Mouse (Mus musculus) layer of hippocampus, adult 8-10 months (tissue): Measurements from ENCODE around the gene Gipc1. TPM values are rescaled to one million over a fixed set of nuclear protein-coding genes. Genes with fewer than 3 reads are reported as not detected.

Source experiments
- DNase-seq, 2 experiments: peaks; one replicate each; pipeline ENCODE4 v3.0.0; 2022; ENCODE audit warnings: low spot score in 2 of 2
- total RNA-seq, 4 experiments: library from RNA; stranded (reverse); gene quantifications; 2 replicates each; pipeline ENCODE4 v1.2.4; 2022

The Gipc1 gene
- total RNA-seq, 4 experiments from 2014 or later: 47.3 to 56.1 (median 52.2) TPM

DNA sequence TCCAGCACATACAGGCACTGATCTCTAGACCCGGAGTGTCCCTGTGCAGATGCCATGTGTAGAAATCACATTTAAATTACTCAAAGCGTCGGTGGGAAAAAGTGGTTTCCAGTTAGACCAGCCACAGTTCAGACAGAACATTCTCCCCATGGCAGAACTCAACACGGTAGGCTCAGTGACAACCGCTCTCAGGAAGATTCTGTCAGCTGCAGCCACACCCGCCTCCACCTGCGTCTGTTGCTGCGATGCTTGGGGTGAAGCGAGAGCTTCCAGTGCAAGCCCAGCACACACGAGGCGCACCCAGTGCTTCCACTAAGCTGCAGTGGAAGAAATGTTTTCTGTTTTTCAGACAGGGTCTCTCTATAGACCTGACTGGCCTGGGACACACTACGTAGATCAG, 27.4 kb downstream of the Gipc1 start:
- no peak for DNase-seq

DNA sequence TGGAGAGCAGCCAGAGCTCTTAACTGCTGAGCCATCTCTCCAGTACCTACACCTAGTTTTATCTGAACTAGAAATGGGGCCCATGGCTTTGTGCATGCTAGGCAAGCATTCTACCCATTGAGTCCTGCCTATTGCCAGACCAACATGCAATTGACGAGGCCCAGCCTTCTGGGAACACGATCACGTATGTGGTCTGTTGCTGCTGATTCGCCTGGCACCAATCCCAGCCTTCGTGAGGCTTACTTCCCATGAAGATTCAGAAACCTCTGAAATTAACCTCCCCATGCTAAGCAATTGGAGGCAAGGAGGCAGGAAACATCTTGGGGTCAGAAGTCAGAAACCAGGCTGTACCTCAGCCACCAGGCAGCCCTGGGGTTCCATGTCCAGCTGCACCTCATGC, 28.1 kb downstream of the Gipc1 start:
- DNase-seq: no peak

DNA sequence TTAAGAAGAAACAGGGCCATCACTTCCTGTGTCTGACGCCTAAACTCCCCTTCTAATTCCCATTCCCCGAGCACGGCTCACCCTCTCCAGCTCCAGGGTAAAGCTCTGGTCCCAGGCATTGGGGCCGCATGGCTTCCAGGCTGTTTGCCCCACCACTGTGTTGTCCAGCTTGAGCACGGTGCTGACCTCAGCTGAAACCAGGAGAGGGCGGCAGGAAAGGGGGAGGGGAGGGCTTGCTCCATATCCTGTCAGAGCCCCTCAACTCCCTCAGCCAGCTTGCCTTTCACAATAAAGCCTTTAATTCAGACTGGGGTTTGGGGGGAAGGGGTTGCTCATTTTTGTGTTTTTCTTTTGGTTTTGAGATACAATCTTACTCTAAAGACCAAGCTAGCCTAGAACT, 28.6 kb downstream of the Gipc1 start:
- no peak for DNase-seq

DNA sequence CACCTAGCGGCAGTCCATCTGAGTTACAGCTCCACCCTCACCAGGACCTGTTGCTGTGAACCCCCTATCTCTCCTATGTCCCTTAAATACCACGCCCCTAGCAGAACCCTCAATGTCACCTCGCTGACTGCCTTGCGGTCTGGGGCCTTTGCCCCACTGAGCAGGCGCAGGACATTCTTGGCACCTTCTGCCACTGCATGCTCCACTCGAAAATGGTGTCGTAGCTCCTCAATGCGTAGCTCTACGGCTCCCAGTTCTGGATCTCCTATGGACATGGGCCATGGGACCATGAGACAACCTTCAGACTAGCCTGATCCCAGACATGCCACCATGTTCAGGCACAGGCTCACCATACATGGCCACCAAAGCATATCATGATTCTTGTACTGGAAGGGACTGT, 32.0 kb downstream of the Gipc1 start:
- DNase-seq: no peak

DNA sequence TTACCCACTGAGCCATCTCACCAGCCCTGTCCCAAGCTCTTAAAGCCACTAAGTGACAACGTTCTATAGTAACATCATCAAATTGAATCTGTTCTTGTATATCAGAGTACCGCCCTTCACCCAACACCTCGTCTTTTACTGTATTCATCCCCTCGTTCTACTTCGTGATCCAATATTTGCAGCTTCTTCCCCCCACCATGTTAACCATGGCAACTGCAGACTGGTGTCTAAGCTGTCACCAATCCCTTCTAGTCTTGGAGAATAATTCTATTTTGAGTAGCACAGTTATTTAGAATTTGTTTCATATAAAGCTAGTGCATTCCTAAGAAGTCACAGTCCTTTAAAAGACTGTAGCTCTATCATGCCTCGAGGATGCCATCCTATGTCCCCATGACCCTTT, 36.8 kb downstream of the Gipc1 start:
- no peak for DNase-seq

DNA sequence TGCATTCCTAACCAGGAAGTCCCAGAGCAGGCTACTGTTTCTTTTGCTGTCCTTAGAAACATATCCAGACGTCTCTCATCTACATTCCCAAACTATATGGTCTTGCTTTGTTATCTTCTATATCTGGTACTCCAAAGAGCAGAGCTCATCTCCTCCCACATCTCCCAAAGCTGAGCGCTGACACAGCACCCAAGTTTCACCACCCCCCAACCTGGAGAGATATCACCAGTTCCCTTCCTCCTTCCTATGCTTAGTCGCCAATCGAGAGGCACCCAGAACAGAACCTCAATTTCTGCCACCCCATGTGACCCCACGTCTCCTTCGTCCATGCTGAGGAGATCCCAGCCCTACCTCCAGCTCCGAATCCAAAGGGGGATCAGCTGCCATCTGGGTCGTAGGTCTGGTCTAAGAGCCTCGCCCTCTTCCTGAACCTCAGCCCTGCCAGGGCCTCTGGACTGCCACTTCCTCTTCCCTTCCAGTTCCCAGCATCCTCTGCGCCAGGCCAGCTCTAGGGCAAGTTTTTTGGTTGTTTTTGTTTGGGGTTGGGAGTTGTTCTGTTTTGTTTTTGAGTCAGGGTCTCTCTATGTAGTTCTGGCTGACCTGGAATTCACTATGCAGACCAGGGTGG, 41.2 kb downstream of the Gipc1 start:
- no peak for DNase-seq

DNA sequence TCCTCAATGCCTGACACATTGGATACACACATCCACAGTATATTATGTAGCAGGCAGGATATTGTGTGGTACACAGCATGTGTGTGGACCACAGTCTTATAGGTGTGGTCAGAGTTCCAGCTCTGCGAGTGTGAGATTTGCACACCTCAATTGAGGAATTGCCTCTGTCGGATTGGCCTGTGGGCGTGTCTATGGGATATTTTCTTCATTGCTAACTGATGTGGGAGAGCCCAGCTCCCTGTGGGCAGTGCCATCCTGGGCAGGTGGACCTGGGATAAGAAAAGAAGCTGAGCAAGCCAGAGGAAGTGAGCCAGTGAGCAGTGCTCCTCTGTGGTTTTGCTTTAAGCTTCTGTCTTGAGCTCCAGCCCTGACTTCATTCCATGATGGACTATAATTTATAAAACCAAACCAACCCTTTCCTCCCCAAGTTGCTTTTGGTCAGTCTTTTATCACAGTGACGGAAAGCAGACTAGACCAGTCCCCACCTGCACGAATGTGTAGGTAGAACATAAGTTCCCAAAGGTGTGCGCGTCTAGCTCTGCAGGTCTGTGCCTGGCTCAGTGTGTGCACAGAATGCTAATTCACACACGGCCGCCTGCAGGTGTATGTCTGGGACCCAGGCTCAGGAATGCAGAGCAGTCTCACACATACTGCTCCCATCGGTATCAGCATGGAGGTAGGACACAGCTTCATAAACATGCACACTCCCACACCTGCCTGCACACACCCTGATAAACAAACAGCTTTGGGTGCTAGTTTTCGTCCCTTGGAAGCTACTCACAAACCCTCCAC, 42.1 kb downstream of the Gipc1 start:
- no peak for DNase-seq

DNA sequence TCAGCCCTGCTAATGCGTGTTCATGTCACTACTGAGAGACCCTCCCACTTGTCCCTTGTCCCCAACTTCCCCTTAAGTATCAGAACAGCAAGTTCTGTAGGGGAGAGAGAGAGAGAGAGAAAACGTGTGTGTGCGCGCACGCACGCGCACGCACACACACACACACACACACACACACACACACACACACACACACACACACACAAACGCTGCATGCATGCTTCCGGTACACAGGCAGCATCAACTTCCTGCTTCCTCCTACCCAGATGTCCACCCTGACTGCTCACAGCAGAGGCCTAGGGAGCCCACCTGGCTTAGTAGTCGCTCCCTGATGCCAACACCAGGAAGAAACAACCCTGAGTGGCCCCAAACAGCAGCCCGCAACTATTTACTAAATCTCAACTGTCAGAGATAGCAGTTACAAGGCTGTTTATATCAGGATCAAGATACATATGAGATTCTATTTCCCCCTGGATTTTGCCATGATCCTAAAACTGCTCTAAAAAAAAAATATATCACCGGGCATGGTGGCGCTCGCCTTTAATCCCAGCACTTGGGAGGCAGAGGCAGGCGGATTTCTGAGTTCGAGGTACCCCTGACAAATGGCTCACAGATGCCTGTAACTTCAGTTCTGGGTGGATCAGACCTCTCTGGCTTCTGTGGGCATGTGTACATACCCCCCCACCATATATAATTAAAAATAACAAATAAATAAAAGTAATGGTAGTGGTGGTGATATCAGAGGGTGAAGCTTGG, 43.1 kb downstream of the Gipc1 start:
- no peak for DNase-seq

DNA sequence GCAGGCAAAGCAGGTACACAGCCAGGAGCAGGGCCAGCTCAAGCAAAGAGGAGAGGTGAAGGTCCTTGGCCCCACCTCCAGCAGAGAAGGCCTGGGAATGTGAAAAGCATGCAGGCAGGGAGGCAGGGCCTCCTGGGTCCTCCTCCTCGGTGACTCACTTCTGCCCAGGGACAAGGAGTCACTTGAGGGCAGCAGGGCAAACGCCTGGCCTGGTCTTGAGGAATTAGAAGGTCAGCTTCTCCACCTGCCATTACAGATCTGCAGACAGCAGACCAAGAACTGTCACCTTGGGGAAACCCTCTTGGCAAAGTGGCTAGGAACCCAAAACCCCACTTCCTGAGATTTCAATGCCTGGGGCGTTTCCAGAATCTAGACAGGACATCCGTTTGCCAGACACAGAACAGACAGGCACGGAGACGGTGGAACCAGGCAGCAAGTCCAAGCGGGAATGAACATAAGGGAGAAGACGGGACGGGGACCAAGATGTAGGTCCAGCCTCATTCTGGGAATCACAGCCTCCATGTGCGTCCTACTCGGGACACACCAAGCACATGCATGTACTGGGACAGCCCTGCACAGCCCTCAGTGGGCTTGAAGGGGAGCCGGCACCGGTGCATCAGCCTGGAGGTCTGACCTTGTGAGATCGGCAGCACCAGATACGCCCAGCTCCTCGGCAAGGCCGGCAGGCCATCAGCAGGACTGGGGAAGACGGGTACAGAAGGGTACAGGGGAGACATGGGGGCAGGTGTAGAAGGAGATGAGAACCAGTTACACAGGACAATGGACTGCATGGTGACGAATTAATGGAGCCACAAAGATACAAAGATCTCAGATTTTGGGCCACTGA, 45.1 kb downstream of the Gipc1 start:
- DNase-seq: no peak

DNA sequence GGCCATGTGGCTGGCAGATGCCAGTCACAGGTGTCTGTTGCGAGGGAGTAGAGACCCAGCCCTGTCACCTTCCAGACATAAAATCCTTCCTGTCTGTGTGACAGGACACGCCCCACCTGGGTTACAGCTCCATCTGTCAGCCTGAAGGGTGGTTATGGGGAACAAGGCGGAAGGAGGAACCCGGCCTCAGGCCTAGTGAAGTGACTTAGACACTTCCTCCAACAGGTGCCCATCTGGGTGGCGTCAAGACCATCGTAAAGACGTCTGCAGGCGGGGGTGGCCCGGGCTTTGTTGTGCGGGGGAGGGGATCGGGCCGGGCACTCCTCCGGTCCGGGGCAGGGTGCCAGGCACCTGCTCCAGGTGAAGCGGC, 45.8 kb downstream of the Gipc1 start:
- DNase-seq: no peak

DNA sequence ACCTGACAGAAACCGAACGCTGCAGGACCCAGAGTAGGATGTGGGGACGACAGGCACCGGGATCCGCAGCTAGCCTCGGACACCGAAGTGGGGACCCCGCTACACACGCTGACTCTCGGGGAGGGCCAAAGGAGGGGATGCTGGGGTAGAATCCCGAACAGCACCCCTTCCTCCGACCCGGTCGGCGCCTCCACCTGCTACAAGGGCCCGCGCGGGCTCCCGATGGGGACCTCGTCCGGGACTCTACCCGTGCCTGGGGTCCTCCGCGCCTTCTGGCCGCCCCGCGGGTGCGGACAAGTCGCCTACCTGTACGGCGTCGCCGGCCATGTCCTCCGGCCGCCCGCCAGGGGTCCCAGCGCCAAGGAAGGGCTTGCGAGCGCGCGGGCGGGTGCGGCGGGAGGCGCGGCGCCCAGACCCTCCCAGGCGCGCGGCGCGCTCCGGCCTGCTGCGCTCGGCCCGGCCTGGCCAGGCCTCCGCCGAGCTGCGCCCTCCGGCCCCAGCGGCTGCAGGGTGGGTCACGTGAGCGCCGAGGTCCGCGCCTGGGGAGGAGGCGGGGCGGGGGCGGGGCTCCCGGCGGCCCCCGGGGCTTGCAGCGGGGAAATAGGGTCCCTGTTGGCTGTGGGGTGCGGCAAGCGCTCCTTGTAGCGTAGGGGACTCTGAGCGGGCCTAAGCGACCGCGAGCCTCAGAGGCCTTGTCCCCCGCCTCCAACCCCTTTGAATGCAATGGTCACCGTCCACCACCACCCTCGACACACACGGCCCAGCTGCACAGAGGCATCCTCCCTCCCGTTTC, 46.4 kb downstream of the Gipc1 start, which contains the start of gene Pkn1:
Gene Pkn1 (minus strand): TSS at position 519 of the 793 bp plus-strand sequence.
- no peak for DNase-seq

DNA sequence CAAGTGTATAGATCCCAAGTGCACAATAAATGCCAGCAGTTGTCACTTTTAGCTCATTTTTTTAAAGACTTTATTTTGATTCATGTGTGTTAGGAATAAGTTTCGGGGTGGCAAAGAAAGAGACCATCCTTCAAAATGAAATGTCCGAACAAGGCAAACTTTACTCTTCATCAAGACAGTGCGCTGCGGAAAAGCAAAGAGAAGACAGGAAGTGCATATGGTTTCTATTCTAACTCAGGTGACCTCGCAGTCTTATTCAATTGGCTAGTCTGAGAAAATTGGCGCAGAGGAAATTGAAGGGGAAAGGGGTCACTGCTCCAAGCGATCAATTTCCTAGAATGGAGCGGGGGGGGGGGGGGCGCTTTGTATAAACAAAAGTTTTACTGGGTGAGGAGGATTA, 47.1 kb downstream of the Gipc1 start:
- DNase-seq: no peak

DNA sequence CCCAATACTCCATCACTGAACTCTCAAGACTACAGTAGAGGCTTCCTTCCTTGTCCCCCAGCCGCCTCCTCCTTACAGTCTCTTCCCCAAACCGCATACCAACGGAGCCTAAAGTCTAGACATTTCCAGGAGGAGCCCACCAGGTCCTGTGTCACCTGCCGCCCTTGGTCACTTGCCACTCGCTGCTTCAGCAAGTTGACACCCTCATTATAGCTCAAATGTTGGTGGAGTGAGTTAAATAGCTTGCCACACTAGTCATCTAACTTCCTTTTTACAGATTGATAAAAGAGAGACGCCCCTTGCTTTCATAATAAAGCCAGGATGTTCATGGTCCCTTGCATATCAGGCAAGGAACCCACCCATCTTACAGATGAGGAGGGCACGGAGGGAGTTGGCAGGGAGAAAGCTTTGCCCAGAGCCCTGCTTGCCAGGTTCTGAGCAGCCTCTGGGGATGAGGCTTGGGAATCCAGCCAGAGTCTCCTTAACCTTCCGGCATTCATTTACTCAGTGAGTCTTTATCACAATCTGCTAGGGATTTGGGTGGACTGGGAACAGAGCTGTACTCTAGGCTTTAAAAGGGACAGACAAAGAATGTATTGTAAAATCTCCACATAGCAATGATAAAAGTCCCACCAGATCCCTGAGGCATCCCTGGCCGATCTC, 48.1 kb downstream of the Gipc1 start:
- no peak for DNase-seq

DNA sequence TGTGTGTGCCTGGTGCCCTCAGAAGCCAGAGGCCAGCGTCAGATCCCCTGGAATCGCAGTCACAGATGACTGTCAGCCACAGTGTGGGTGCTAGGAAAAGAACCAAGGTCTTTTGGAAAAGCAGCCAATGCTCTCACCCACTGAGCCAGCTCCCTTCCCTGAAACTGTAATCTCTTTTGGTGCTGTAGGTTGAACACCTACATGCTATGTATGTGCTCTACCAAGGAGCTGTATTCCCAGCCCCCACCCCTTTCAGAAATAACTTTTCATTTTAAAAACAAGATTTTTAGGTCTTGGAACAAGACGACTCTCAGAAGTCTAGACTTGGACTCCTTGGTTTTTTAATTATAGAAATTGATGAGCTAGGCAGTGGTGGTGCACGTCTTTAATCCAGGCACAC, 50.9 kb downstream of the Gipc1 start:
- no peak for DNase-seq

DNA sequence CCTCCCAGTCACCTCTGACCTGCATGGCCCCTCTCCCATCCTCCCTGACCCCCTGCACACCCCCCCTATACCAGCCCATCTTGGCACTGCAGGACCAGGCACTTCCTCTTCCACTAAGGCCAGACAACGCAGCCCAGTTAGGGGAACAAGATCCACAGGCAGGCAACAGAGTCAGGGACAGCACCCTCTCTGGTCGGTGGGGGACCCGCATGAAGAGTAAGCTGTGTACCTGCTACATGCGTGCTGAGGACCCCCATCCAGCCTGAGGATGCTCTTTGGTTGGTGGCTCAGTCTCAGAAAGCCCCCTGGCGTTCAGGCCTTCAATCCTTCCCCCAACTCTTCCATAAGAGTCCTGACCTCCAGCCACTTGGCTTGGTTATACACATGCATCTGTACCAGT, 53.9 kb downstream of the Gipc1 start:
- DNase-seq: no peak

DNA sequence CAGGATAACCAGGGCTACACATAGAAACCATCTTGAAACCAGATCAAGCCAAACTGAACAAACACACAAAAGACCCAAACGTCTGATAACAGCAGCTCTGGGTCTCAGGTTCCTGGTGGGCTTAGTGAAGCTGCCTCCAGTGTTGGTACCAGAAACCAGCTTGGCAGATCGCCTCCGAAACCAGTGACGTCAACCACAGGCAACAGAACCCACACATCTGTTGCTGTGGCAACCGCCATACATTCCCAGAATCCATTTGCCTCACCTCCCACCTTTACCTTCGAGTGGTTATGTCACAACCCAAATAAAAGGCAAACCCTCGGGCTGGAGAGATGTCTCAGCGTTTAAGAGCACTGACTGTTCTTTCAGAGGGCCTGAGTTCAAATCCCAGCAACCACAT, 55.1 kb downstream of the Gipc1 start:
- DNase-seq: no peak
